In the genomic region with DNA sequence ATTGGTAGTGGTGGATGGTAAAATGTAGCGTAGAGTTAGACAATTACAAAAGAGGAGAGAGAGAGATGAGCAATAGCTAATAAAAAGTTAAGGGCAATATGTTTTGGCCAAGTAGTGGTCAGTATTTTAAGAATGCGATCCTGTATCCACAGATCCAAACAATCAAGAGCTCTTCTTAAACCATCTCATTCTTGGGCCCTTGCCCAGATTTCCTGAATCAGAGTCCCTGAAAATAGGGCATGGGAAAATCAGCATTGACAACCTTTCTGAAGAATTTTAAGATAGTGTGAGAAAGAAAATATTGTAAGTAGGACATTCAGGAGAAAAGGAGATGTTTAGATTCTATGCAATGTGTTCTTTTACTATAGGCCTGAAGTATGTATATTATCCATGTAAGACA, we compare ENCODE assay signal across 17 mouse cellular contexts.
DNase-seq lines count a peak whose midpoint lies in the region; ATAC-seq lines count a peak whose summit lies in the region.
"Had no signal": no experiment of that assay in that cellular context is flagged by ENCODE, and none has a peak within 500 bp of the region (broad histone marks: within the 10 kb centered on the region; RNA-seq: fewer than 3 reads in every experiment).

No protein-coding gene starts in this region.

- no peak for ATAC-seq in forebrain, embryonic 16.5 days
- ATAC-seq: hindbrain, embryonic 16.5 days had no signal

- no peaks in the 10 kb centered on the region for H3K9me3 ChIP-seq in forebrain, embryonic 16.5 days (ENCODE audit: control insufficient read depth, low read length)
- H3K9me3 ChIP-seq: embryonic facial prominence, embryonic 12.5 days; forebrain, embryonic 10.5 days; lung, embryonic 15.5 days; neural tube, embryonic 12.5 days had no signal

- H3K4me2 ChIP-seq in forebrain, embryonic 16.5 days (ENCODE audit: low read length): no peak overlapping the region
- H3K4me2 ChIP-seq: embryonic facial prominence, embryonic 12.5 days; lung, embryonic 15.5 days; neural tube, embryonic 12.5 days had no signal

- peak; percentile 2 to 45 for DNase-seq in frontal cortex, adult 2 months (ENCODE audit: extremely low spot score in 1 of 2, low spot score in 1 of 2)
- DNase-seq in frontal cortex, postnatal 14 days (ENCODE audit: low spot score in 2 of 2): no peak
- peak; percentile 5 to 12 for DNase-seq in right cerebral cortex, adult 2 months (ENCODE audit: low spot score in 2 of 2)
- no peak for DNase-seq in right cerebral cortex, postnatal 14 days
- DNase-seq in cerebellum, adult 9-11 months: peak; percentile 27
- DNase-seq in telencephalon, adult 2 months (ENCODE audit: low read depth, low spot score): peak; percentile 47
- no peak for DNase-seq in kidney, adult 11 months
- DNase-seq: gastrocnemius, postnatal 14 days; kidney, adult 18-20 months; kidney, postnatal 25 days; thymus, postnatal 25 days had no signal

- H3K27me3 ChIP-seq in forebrain, embryonic 16.5 days (replicated peaks; ENCODE audit: control insufficient read depth, insufficient read depth, low read length): no peaks in the 10 kb centered on the region
- H3K27me3 ChIP-seq: embryonic facial prominence, embryonic 12.5 days; lung, embryonic 15.5 days; neural tube, embryonic 12.5 days had no signal

- WGBS in forebrain, embryonic 16.5 days: 88% methylated on average over 2 of the region's 2 CpGs

- H3K27ac ChIP-seq in forebrain, embryonic 16.5 days (ENCODE audit: low read length): no peak overlapping the region
- H3K27ac ChIP-seq: embryonic facial prominence, embryonic 12.5 days; forebrain, embryonic 10.5 days; lung, embryonic 15.5 days; neural tube, embryonic 12.5 days had no signal

- H3K9ac ChIP-seq in forebrain, embryonic 16.5 days (replicated peaks; ENCODE audit: low read depth, low read length): no peak overlapping the region
- H3K9ac ChIP-seq: embryonic facial prominence, embryonic 12.5 days; lung, embryonic 15.5 days; neural tube, embryonic 12.5 days had no signal

- no peaks in the 10 kb centered on the region for H3K36me3 ChIP-seq in forebrain, embryonic 16.5 days (ENCODE audit: control insufficient read depth, insufficient read depth)
- H3K36me3 ChIP-seq: embryonic facial prominence, embryonic 12.5 days; forebrain, embryonic 10.5 days; lung, embryonic 15.5 days; neural tube, embryonic 12.5 days had no signal

- no peak overlapping the region for H3K4me3 ChIP-seq in forebrain, embryonic 16.5 days (replicated peaks; ENCODE audit: low read length)
- H3K4me3 ChIP-seq: embryonic facial prominence, embryonic 12.5 days; forebrain, embryonic 10.5 days; lung, embryonic 15.5 days; neural tube, embryonic 12.5 days had no signal

- no peaks in the 10 kb centered on the region for H3K4me1 ChIP-seq in forebrain, embryonic 16.5 days (replicated peaks; ENCODE audit: control insufficient read depth, insufficient read depth, low read length)
- H3K4me1 ChIP-seq: embryonic facial prominence, embryonic 12.5 days; forebrain, embryonic 10.5 days; lung, embryonic 15.5 days; neural tube, embryonic 12.5 days had no signal

Comparison
In these comparisons a context has a peak if more than half of its experiments do, and no peak if none do; other contexts are left out.
1. DNase-seq: peak in frontal cortex, adult 2 months (2 of 2), right cerebral cortex, adult 2 months (2 of 2), cerebellum, adult 9-11 months (single experiment) and telencephalon, adult 2 months (single experiment); none in frontal cortex, postnatal 14 days (0 of 2), right cerebral cortex, postnatal 14 days (single experiment) and kidney, adult 11 months (single experiment).